Mouse (Mus musculus): Measurements from ENCODE around the gene Kcnk5.

DNA sequence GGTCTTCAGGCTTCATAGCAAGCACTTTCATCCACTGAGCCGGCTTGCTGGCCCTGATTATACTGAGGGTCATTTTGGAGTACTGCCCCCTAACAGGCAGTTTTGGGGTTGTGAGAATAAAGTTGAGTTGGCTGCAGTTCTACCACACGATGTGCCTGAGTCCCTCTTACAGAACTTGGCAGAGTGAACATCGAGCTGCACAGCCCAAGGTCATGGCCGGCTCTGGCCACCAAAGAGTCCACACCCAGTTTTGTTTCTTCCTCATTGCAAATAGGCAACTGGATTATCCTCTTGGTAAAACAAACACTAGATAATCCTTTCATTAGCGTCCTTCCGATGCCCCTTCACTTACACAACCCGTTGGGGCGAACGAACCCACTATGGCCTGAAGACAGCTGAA lies 3.8 kb upstream of the Kcnk5 start:
- TF ChIP-seq CTCF (conservative IDR thresholded peaks at IDR 0.05 in 1 of 2, IDR thresholded peaks at IDR 0.05 in 1 of 2; ENCODE audit: low read depth in 2 of 2, low read length in 2 of 2): no peak
- no peak for TF ChIP-seq E2F4 (IDR thresholded peaks at IDR 0.05; ENCODE audit: insufficient replicate concordance, low read depth, low read length)
- TF ChIP-seq USF1 (IDR thresholded peaks at IDR 0.05; ENCODE audit: low read depth, low read length): no peak
- TF ChIP-seq UBTF (IDR thresholded peaks at IDR 0.05; ENCODE audit: low read depth, low read length): no peak
- TF ChIP-seq POLR2A (IDR thresholded peaks at IDR 0.05; ENCODE audit: low read depth, low read length): no peak
- no peak for TF ChIP-seq MAZ (IDR thresholded peaks at IDR 0.05; ENCODE audit: low read depth, low read length)
- no peak for TF ChIP-seq MAFK (IDR thresholded peaks at IDR 0.05; ENCODE audit: insufficient replicate concordance, low read length)
- TF ChIP-seq JUND (conservative IDR thresholded peaks at IDR 0.05; ENCODE audit: low read depth, low read length): no peak
- no peak for TF ChIP-seq ZNF384 (IDR thresholded peaks at IDR 0.05; ENCODE audit: low read depth, low read length)
- no peak for TF ChIP-seq MYC (IDR thresholded peaks at IDR 0.05; ENCODE audit: low read depth, low read length)

Data from CH12.LX (cell line).